Mouse (Mus musculus) C2C12 (cell line): ENCODE measurements at regions not wholly inside any gene's neighbourhood (a gene's known extent, or its start where the extent isn't known, plus 50 kb on each side); places are given as distances from the start of the nearest gene placed in this dataset.

Experiments used
- H3K27me3 ChIP-seq: one replicate; pipeline ENCODE4 v1.6.1; 2011; ENCODE audit not compliant: control insufficient read depth, insufficient read depth, insufficient read length
- H3K36me3 ChIP-seq: one replicate; pipeline ENCODE4 v1.6.1; 2011; ENCODE audit not compliant: control insufficient read depth, insufficient read depth
- H3K4me3 ChIP-seq: one replicate; pipeline ENCODE4 v1.5.1; 2011; ENCODE audit warnings: mild to moderate bottlenecking, control low read depth; ENCODE audit not compliant: poor library complexity, insufficient read depth, severe bottlenecking
- H3K79me2 ChIP-seq: one replicate; pipeline ENCODE4 v1.6.1; 2011; ENCODE audit not compliant: control insufficient read depth, insufficient read depth
- H3K79me3 ChIP-seq: one replicate; pipeline ENCODE4 v1.6.1; 2011; ENCODE audit warnings: low read depth, control low read depth
- H3ac ChIP-seq: one replicate; pipeline ENCODE3; 2011; ENCODE audit warnings: low read depth; ENCODE audit not compliant: control insufficient read depth, insufficient read length
- CEBPB ChIP-seq: IDR thresholded peaks from one replicate; pipeline ENCODE4 v1.6.1; 2011; ENCODE audit warnings: low read depth, mild to moderate bottlenecking, control low read depth, moderate library complexity
- CTCF ChIP-seq: IDR thresholded peaks from one replicate; pipeline ENCODE4 v1.5.1; 2011; ENCODE audit not compliant: control insufficient read depth, insufficient read depth, insufficient read length
- FOSL1 ChIP-seq: IDR thresholded peaks from one replicate; pipeline ENCODE4 v1.8.0; 2011; ENCODE audit warnings: mild to moderate bottlenecking, low read length; ENCODE audit not compliant: poor library complexity, insufficient read depth, severe bottlenecking
- MAX ChIP-seq: IDR thresholded peaks from one replicate; pipeline ENCODE4 v1.6.1; 2011; ENCODE audit warnings: mild to moderate bottlenecking, control low read depth
- MYOD1 ChIP-seq: IDR thresholded peaks from one replicate; pipeline ENCODE4 v1.6.1; 2011; ENCODE audit warnings: low read depth; ENCODE audit not compliant: control insufficient read depth, insufficient read length
- MYOG ChIP-seq: IDR thresholded peaks from one replicate; pipeline ENCODE4 v1.6.1; 2011; ENCODE audit not compliant: control insufficient read depth, insufficient read length; ENCODE audit errors: extremely low read depth
- USF1 ChIP-seq: IDR thresholded peaks from one replicate; pipeline ENCODE4 v1.6.1; 2011; ENCODE audit warnings: low read depth, mild to moderate bottlenecking, control low read depth, moderate library complexity

DNA sequence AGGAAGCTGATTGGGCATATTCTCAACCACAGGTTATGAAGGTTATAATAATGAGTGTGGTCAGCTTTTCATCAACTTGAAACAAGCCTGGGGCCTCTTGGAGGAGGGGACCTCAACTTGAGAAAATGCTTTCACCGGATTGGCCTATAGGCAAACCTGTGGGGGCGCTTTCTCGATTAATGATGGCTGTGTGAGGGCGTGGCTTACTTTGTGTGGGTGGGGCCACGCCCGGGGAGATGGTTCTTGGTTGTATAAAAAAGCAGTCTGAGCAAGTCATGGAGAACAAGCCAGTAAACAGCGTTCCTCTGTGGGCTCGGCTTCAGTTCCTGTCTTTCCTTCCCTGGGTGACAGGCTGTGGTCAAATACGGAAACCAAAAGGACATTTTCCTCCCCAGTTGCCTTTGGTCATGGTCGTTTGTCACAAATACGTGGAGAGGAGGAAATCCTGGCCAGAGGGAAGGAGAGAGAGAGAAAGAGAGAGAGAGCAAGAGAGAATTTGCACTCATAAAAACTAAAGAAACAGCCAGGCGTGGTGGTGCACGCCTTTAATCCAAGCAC is 163.1 kb downstream of the Ifng start:
- H3K36me3 ChIP-seq, result no peaks in the 10 kb centered on the region
- no peaks in the 10 kb centered on the region for H3K79me3 ChIP-seq
- no peak overlapping the region for H3ac ChIP-seq
- H3K27me3 ChIP-seq, result no peaks in the 10 kb centered on the region
- no peaks in the 10 kb centered on the region for H3K79me2 ChIP-seq
- no peak overlapping the region for H3K4me3 ChIP-seq
- TF ChIP-seq FOSL1 (no peak), MAX (no peak), MYOG (no peak), USF1 (no peak), MYOD1 (no peak), CEBPB (no peak), CTCF (no peak)

DNA sequence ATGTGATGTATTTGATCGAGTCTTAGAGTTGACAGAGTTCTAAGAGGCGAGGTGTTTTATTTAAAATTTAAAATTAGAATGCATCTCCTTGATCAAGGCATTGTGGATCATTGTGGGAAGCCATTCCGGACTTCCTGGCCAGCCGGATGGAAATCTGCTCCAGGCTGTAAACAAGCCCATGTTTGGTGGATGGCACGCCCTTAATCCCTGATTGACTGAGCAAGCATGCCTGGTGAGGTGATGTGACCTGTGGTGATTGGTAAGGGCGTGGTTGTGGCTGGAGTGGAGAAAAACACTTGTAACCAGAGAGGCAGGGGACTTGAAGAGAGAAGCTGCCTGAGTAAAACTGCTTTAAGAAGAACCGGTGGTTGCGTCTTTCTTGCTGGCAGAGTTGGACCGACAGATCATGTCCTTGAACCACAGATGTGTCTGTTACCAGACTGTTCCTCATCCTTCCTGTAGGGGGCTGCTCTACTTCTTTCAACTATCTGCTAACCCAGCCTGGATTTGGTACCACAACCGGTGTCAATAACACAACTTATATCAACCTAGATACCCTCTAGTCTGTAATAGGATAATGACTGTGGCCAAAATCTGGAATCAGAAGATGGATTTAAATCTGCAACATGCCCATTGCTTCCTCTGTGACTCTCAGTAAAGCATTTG is 164.4 kb downstream of the Ifng start:
- no peaks in the 10 kb centered on the region for H3K79me3 ChIP-seq
- TF ChIP-seq MYOG, result no peak
- no peak for TF ChIP-seq FOSL1
- no peak for TF ChIP-seq CEBPB
- TF ChIP-seq MAX, result no peak
- no peak for TF ChIP-seq MYOD1
- no peak for TF ChIP-seq USF1
- no peak for TF ChIP-seq CTCF
- H3ac ChIP-seq, result no peak overlapping the region
- no peaks in the 10 kb centered on the region for H3K36me3 ChIP-seq
- no peak overlapping the region for H3K4me3 ChIP-seq
- H3K79me2 ChIP-seq, result no peaks in the 10 kb centered on the region
- no peaks in the 10 kb centered on the region for H3K27me3 ChIP-seq

DNA sequence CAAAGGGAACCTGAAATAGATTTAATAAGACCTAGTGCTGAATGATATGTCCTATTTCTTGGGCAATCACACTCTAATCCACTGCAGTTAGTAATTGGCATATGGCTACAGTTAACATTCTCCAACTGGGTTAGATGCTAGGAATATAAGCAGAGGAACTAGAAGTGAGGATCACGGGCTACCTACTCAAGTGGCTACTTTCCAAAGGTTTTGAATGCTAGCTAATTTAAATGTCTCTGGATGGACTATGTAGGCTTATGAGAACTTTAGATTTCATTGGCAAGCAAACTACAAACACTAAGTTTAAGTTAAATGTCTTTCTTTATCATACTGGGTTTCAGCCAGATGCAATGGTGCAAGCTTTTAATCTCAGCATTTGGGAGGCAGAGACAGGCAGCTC is 166.6 kb downstream of the Ifng start:
- Histone ChIP-seq H3K79me3 (no peaks in the 10 kb centered on the region), H3K4me3 (no peak overlapping the region), H3K36me3 (no peaks in the 10 kb centered on the region), H3ac (no peak overlapping the region), H3K79me2 (no peaks in the 10 kb centered on the region), H3K27me3 (no peaks in the 10 kb centered on the region)
- TF ChIP-seq MYOD1 (no peak), MAX (no peak), USF1 (no peak), MYOG (no peak), CTCF (no peak), FOSL1 (no peak), CEBPB (no peak)

DNA sequence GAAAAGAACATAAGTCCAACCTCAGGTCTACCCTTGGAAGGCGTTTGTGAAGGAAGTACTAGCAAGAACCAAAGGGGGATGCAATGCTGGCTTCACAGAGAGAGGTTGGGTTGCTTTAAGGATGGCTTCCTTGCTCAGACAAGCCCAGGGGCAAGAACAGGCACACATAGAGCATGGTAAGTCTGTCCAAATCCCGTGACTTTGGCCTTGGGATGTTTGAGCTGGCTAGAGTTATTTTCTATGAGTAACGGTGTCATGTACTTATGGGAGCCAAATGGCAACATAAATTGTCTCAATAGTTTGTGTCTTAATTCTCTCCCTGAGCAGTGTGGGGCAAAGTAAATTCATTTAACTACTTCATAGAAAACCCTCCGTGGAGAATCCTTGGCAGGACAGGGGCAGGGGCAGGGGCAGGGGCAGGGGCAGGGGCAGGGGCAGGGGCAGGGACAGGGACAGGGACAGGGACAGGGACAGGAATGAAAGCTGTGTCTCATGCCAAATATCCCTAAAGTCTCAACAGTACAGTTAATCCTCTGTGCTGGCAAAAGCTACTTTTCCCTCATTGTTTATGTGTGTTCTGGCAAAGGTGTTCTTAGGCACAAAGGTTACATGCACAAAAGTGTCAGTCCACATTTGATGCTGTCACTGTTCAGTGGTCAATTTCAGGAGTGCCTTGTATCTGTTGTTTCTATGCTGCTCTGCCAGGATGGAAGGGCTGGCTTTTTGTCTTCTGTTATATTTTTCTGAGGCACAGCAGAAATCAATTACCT is 167.7 kb downstream of the Ifng start:
- H3K79me2 ChIP-seq, result no peaks in the 10 kb centered on the region
- no peak overlapping the region for H3ac ChIP-seq
- no peaks in the 10 kb centered on the region for H3K27me3 ChIP-seq
- TF ChIP-seq MYOG (no peak), USF1 (no peak), MYOD1 (no peak), MAX (no peak), CEBPB (no peak), CTCF (no peak), FOSL1 (no peak)
- H3K36me3 ChIP-seq, result no peaks in the 10 kb centered on the region
- H3K79me3 ChIP-seq, result no peaks in the 10 kb centered on the region
- H3K4me3 ChIP-seq, result no peak overlapping the region

DNA sequence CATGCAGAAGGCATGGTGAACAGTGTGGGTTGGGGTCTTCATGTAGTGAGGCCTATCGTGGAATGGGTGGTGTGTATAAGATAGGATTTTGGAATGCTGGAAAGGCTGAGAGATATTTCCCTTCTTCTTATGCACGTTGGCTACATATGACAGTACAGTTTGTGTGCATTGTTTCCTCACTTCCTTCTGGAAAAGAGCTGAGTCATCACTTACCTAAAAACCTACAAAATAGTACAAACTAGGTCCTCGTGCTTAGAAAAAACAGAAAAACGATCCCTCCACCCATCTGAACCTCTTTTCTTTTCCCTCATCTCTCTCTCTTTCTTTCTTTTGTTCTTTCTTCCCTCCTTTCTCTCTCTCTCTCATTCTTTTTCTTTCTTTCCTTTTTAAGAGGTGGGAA is 168.3 kb downstream of the Ifng start:
- TF ChIP-seq USF1 (no peak), FOSL1 (no peak), MAX (no peak), MYOG (no peak), MYOD1 (no peak)
- H3ac ChIP-seq, result no peak overlapping the region
- no peaks in the 10 kb centered on the region for H3K79me2 ChIP-seq
- H3K79me3 ChIP-seq, result no peaks in the 10 kb centered on the region
- no peaks in the 10 kb centered on the region for H3K27me3 ChIP-seq
- no peak overlapping the region for H3K4me3 ChIP-seq
- H3K36me3 ChIP-seq, result no peaks in the 10 kb centered on the region
